Mouse (Mus musculus) left cerebral cortex, adult 8-10 months (tissue): ENCODE measurements around the gene Map2. TPM values are rescaled to one million over a fixed set of nuclear protein-coding genes. Genes with fewer than 3 reads are reported as not detected.
A peak's percentile ranks its signal among the peaks of the same experiment; 100 is the strongest.

ENCODE experiments used
- DNase-seq, 2 experiments: peaks; one replicate each; pipeline ENCODE4 v3.0.0; 2022; ENCODE audit warnings: low spot score in 2 of 2
- total RNA-seq, 4 experiments: library from RNA; stranded (reverse); gene quantifications; 2 replicates each; pipeline ENCODE4 v1.2.4; 2022

The Map2 gene
- total RNA-seq, 4 experiments from 2014 or later, result 960 to 1,199 (median 1,078) TPM

GRCm38 (mm10) chr1:66196716-66197115 is 21.6 kb downstream of the Map2 start:
- peak in 1 of 2 experiments; percentile 39 for DNase-seq

- DNase-seq, result peak in 1 of 2 experiments; percentile 61
Observed at GRCm38 (mm10) chr1:66205517-66205916, 30.4 kb downstream of the Map2 start.

DNA sequence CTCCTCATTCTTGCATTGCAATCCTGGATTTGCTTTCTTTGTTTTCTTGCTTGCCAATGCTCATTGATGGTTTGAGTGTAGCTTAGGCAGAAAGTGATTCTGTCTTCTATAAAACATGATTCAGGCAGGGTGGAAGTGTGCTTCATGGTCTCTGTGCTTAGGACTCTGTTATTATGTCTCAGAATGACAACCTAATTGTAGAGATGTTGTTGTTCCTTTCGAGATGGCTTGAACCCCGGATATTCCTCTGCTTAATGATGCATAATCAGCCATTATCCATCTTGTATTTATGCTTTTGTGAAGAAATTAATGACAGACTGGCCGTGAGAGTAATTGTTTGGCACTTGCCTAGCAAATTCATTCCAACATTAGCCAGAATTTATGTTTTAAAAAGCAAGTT is 31.8 kb downstream of the Map2 start:
- DNase-seq, result no peak

- DNase-seq, result no peak
Observed at GRCm38 (mm10) chr1:66211074-66211791, 36.2 kb downstream of the Map2 start.

DNA sequence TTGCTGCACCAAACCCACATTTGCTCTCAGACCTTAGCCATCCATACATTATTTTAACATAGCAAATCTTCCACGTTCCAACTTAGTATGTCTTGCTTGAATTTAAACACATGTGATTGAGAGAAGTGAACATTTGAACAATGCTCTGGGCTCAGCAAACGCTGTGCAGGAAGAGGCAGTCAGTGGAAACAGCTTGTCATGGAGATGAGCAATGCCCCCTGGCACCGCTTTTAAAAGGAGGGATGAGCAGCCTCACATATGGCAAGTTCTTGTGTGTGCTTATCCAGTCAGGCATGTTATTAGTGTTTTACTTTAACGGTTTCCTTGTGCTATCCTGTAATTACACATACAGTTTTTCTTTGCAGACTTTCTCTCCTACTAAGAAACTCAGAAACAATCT is 46.4 kb downstream of the Map2 start:
- no peak for DNase-seq

- DNase-seq, result no peak
Observed at GRCm38 (mm10) chr1:66223331-66223730, 48.3 kb downstream of the Map2 start.

GRCm38 (mm10) chr1:66226372-66227368 is 51.6 kb downstream of the Map2 start:
- no peak for DNase-seq

GRCm38 (mm10) chr1:66228205-66228604 is 53.1 kb downstream of the Map2 start:
- no peak for DNase-seq

- no peak for DNase-seq
Observed at GRCm38 (mm10) chr1:66230345-66230744, 55.3 kb downstream of the Map2 start.

DNA sequence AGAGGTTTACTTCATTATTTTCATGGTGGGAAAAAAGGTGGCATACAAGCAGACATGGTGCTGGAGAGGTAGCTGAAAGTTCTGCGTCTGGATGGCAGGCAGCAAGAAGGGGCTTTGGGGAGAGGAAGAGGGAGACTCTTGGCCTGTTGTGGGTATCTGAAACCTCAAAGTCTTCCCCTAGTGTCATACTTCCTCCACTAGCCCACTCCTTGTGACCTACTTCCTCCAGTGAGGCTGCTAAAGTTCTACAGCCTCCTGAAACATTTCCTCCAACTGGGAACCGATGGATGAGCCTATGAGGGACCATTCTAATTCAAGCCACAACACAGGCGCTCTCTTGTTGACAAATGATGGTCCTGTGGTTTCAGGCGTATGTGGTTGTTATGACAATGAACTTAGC is 56.9 kb downstream of the Map2 start:
- DNase-seq, result no peak

DNA sequence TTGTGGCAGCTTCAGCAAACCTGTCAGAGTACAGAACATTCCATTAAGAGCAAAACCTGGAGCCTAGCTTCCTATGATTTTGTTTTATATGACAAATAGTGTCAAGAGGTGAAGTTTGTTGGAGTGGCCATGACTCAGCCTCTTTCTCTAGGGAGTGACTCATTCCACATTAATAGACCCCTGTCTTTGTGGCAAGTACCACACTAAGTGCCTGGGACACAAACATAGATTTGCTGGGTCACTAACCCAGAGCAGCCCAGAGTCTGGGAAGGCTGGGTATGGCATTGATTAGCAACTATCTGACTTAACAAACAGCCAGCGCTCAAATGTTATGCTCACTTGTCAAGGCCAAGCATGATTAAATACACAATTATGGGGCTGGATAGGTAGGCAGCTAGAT is 69.8 kb downstream of the Map2 start:
- no peak for DNase-seq

GRCm38 (mm10) chr1:66251649-66252332 is 76.7 kb downstream of the Map2 start:
- DNase-seq, result no peak

DNA sequence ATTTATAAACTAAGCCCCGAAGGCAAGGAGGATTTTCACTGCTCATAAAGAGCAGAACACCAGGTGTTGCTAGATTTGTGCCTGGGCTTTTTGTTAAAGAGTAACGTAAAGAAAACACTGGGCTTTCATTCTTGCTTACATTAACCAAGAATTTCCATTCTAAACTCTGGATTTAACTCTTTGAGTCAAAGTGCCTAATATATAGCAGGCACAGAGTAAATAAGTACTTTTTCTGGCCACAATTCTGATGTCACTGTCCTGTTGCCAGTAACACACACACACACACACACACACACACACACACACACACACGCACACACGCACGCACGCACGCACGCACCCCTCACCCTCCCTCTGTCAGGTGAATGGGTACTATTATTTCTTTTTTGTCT is 77.3 kb downstream of the Map2 start:
- DNase-seq, result no peak

DNA sequence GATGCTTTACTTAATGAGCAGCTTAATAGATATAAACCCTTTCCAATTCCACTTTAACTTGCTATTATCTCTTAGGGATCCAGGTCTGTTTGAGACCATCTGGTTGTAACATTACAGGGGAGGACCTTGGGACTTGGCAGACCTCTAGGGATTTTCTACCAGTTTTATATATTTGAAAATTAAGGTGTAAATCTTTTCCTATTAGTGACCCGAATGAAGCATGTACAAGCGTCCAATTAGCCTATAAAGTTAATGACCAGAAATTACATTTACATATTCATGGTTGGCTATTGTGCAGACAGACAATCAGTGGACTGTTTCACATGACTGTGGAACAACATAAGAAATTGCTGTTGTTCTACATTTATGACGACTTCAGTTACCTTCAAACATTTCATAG is 88.1 kb downstream of the Map2 start:
- DNase-seq, result no peak

GRCm38 (mm10) chr1:66266231-66266924 is 91.3 kb downstream of the Map2 start:
- DNase-seq, result no peak

- DNase-seq, result no peak
Observed at GRCm38 (mm10) chr1:66277663-66278062, 102.6 kb downstream of the Map2 start.

GRCm38 (mm10) chr1:66279222-66280009 is 104.3 kb downstream of the Map2 start:
- DNase-seq, result no peak

DNA sequence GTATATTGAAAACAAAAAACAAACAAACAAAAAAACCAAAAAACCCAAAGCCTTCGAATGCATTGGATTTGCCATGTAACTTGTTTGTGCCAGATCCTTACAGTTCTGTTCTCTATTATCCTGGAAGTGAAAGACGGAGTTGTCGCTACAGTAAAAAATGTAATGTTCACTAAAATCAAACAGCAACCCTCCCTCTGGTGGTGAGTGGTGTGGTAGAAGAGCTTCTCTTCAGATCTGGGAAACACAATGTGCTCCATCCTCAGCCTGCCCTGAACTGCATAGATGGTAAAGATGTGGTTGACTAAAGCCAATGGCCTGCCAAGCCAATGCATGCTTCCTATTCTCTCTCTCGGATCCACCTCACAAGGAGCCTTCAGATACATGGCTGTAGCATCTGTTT is 105.1 kb downstream of the Map2 start:
- no peak for DNase-seq

DNA sequence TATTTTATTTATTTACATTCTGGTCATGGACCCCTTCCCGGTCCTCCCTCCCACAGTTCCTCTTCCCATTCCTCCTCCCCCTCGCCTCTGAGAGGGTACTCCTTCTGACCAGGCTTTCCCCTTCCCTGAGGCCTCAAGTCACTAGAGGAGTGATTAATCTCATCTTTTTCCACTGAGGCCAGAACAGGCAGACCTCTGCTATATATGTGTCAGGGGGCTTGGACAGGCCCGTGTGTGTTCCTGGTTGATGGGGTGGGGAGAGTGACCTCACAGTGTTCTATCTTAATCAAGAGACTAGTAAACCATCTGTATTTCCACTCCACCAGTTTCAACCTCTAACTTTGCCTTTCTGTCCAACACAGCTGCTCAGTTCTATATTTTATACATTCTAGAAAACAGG is 107.4 kb downstream of the Map2 start:
- no peak for DNase-seq

- no peak for DNase-seq
Observed at GRCm38 (mm10) chr1:66288987-66289386, 113.9 kb downstream of the Map2 start.
